Mouse (Mus musculus) thymus, postnatal 10 days (tissue): ENCODE data around the gene Slco4a1.
A peak's percentile ranks its signal among the peaks of the same experiment; 100 is the strongest.

Source experiments
- DNase-seq, 2 experiments: peaks; one replicate each; pipeline ENCODE4 v3.0.0; 2021; ENCODE audit warnings: low spot score in 2 of 2

Slco4a1 gene

GRCm38 (mm10) chr2:180455723-180456698, at the start of gene Slco4a1:
TSS of gene Slco4a1 (plus strand) at chr2:180456245.
- peak; percentile 87 to 89 for DNase-seq

- no peak for DNase-seq
Measured at GRCm38 (mm10) chr2:180408410-180408809, 47.6 kb upstream of the Slco4a1 start.

DNA sequence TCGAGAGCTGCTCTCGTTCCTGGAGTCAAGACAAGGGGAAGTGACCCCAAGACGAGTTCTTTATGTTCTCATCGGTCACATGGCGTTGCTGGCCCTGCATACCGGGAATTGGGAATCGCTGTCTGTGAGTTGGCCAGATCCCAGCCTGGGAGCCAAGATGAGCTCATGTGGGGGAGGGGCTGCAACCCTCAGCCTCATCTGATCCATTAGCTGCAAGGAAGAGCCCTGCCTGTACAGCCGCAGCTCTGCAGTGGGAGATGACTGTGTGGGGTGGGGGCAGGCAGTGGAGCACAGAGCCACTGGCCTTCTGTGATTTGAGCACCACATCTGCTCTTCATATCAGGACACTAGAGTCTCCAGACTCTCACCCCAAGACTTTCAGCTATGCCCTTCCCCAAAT, 45.6 kb upstream of the Slco4a1 start:
- no peak for DNase-seq

- DNase-seq: no peak
Measured at GRCm38 (mm10) chr2:180411013-180411412, 45.0 kb upstream of the Slco4a1 start.

- DNase-seq: no peak
Measured at GRCm38 (mm10) chr2:180415627-180416026, 40.4 kb upstream of the Slco4a1 start.

DNA sequence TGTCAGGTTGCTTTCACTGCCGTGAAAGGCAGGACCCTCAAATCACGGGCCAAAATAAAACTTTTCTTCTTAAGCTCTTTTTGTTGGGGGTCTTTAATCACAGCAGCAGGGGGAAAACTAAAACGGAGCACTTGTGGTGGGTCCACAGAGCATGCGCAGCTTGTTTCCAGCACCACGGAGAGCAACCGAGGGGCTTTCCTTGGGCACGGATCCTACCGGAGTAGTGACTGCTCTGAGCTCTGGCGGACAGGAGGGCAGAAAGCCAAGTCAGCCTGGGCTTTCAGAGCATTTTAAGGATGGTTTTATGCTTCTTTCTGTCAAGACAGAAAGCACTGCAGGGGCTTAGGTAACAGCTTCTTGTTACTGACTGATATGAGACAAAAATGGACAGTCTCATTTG, 38.3 kb upstream of the Slco4a1 start:
- DNase-seq: no peak

- no peak for DNase-seq
Measured at GRCm38 (mm10) chr2:180420641-180421040, 35.4 kb upstream of the Slco4a1 start.

- DNase-seq: no peak
Measured at GRCm38 (mm10) chr2:180425115-180425514, 30.9 kb upstream of the Slco4a1 start.

- DNase-seq: no peak
Measured at GRCm38 (mm10) chr2:180427073-180427472, 29.0 kb upstream of the Slco4a1 start.

- peak in 1 of 2 experiments; percentile 29 for DNase-seq
Measured at GRCm38 (mm10) chr2:180428331-180428730, 27.7 kb upstream of the Slco4a1 start.

DNA sequence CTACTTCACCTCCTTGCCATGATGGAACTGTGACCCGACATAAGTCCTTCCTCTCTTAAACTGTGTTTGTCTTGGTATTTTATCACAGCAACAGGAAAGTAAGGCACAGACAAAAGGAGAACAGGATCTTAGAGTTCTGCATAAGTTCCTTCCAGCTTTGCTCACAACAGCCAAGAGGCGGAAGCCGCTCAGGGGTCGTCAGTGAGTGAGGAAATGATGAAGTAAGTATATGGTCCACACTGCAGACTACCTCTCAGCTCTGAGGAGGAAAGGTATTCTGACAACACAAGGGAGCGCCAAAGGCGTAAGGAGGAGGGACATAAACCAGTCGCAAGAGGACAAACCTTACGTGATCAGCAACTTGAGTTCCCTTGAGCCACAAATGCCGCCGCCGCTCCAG, 25.4 kb upstream of the Slco4a1 start:
- DNase-seq: no peak

DNA sequence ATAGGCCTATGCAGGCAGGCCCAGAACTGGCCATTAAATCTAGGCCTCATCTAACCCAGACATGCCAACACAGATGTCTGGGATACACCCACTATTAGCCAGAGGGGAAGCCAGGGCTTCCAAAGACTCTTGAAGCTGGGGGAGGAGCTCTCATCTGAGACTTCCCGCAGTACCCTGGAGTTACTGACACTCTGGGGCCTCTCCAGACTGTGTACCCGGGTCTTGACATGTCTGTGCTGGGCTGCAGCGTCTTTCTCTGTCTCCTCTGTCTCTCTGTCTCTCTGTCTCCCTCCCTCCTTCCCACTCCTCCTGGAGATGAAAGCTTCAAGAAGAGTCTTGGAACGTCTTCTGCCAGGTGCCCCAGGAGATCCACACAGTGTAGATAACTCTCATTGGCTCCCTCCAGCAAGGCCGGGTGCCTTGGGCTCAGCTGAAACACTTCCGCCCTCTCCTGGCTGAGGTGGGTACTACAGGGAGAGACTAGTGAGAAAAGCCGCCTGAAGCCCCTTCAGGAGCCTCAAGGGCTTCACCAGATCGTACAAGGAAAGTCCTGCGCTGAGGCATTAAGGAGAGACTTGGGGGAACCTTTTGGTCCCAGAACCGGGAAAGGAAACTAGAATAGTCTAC, 23.9 kb upstream of the Slco4a1 start:
- DNase-seq: peak; percentile 80 to 93

DNA sequence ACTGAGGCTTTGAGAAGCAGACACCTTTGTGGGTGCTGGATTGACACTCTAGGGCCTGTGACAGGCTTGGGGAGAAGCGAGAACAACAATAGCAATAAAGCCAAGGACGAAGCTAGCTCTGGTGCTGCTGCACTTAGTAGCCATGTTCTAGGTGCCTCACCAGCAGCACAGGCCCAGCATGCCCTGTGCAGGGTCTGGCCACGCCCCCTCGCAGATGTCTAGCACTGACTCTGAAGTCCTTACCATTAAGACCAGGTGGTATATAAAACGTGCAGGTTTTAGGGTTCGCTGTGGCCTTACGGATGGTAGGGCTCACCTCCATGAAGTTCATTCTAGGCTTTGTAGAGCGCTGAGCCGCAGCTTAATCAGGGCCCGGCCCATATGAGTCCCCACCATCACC, 23.3 kb upstream of the Slco4a1 start:
- DNase-seq: no peak

DNA sequence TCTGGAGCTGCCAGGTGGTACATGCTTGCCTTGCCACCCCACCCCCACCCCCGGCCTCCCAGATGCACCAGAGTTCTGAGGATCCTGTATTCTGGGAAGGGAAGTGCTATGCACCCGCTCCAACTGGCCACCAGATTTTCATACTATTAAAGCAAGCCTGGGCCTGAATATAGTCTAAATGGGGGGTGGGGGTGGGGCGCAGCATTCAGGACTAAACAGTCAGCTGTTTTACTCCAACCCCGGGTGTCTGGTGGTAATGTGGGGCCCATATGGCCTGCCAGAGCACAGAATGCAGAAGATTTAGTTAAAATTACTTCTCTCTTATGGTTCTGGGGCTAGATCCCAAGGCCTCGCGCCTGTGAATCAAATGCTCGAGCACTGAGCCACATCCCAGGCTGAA, 22.7 kb upstream of the Slco4a1 start:
- DNase-seq: no peak

DNA sequence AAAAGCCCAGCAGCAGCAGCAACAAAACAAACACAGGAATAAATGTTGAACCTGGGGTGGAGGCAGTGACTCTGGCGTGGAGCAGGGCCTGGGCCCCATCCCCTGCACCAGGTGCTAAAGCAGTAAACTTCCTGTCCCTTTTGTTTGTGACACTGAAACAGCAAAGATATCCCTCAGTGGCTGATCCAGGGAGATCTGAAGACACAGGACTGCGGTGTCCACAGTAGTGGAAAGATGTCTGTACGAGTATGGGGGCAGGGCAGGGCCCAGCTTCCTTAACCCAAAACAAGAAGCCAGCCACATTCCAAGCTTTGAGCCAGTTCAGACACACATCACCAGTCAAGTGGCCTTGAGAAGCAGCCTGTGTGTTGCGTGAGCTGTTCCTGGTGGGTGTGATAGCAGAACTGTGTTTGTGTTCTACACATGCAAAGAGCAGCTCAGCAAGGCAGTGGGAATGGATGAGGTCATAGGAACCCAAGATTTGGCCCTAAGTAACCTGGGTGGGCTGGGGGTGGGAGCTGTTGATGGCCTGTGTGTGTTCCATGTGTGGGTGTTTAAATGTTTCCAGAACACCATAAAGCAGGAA, 20.6 kb upstream of the Slco4a1 start:
- peak; percentile 27 to 36 for DNase-seq

DNA sequence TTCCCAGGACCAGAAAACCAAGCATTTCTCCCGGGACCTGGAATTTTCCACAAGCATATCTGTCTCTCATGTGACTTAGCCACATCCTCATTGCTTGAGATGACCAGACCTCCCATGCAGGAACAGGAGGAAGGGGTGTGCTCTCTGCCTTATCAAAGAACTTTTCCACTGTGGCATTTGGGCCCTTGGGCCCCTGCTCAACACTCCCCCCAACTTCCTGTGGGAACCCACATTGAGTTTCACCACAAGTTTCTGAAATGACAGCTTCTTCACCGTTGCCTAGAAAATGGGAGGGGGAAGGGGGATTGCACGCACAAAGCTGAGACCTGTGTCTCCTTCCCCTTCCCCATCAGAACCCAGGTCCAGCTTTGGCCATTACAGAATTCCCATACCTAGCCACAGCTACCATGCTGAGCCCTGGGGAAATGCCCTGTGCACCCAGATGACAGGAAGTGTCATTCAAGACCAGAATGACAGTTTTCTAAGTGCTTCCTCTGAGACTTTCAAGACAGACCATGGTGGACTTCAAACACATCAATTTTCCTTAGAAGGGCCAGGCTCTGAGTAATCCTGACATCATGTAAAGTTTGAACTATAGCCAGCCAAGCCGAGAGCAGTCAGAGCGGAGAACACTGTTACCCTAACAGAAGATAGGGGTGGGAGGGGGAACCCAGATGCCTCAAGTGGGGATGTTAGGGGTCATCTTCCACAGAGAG, 18.7 kb upstream of the Slco4a1 start:
- DNase-seq: peak; percentile 32

- DNase-seq: no peak
Measured at GRCm38 (mm10) chr2:180439791-180440190, 16.3 kb upstream of the Slco4a1 start.

- DNase-seq: no peak
Measured at GRCm38 (mm10) chr2:180440596-180441332, 15.3 kb upstream of the Slco4a1 start.

DNA sequence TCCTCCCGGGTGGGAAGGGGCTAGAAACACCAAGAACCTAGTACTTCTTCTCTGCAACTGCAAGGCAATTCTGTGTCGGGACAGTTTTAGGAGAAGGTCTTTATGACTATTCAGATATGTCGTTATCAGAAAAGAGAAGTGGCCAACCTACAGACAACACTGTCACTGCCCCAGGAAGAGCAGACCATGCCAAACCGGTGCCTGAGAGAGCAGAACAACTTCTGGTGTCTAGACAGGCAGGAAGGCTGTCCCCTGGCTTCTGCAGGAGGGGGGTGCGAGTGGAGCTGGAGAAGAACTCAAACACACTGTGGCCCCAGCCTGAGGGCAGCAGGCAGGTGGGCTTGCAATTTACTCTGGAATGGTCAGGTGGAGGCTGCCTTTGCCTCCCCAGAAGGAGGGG, 14.0 kb upstream of the Slco4a1 start:
- no peak for DNase-seq

DNA sequence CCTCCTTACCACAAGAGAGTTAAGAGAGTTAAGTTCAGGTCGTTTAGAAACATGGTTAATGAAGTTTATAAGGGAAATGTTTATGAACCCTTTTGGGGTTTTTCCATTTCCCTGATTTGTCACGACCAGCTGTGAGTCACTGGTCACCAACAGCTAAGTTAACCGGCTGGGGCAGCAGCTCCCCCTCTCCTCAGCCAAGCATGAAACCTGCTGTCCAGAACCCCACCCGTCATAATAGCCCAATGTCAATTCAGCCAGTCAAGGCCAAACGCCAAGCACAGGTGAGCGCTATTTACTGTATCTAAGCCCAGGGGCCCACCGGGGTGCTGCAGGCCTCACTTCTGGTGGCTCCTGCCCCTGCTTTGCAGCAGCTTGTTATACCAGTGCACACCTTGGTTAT, 12.2 kb upstream of the Slco4a1 start:
- DNase-seq: no peak
